Mouse (Mus musculus) lung, embryonic 16.5 days (tissue): Measurements from ENCODE around the gene Mogat2. TPM values are rescaled to one million over a fixed set of nuclear protein-coding genes. Genes with fewer than 3 reads are reported as not detected.

Experiments
- ATAC-seq: fragments of 200-750 bp; cut with Nextera tagmentation; 2 replicates; pipeline ENCODE4 v1.8.0; 2017; ENCODE audit warnings: low read depth, mild to moderate bottlenecking, moderate library complexity
- H3K27ac ChIP-seq: fragments of 300-500 bp; sonication (generic); 2 replicates; pipeline ENCODE4 v1.5.1; 2014; ENCODE audit warnings: mild to moderate bottlenecking, control low read depth, low read length
- H3K27me3 ChIP-seq: fragments of 300-500 bp; sonication (generic); 2 replicates; pipeline ENCODE4 v1.6.1; 2014; ENCODE audit warnings: low read depth, low read length, mixed read lengths; ENCODE audit not compliant: control insufficient read depth, insufficient read depth
- H3K36me3 ChIP-seq: fragments of 300-500 bp; sonication (generic); 2 replicates; pipeline ENCODE4 v1.6.1; 2014; ENCODE audit warnings: low read length; ENCODE audit not compliant: control insufficient read depth, insufficient read depth
- H3K4me1 ChIP-seq: fragments of 300-500 bp; sonication (generic); replicated peaks from 2 replicates; pipeline ENCODE4 v1.6.1; 2014; ENCODE audit warnings: low read length, mixed read lengths; ENCODE audit not compliant: control insufficient read depth, insufficient read depth
- H3K4me2 ChIP-seq: fragments of 300-500 bp; sonication (generic); 2 replicates; pipeline ENCODE4 v1.6.1; 2014; ENCODE audit warnings: low read depth, low read length, control low read depth
- H3K4me3 ChIP-seq: fragments of 300-500 bp; sonication (generic); 2 replicates; pipeline ENCODE4 v1.5.1; 2014; ENCODE audit warnings: mild to moderate bottlenecking, low read length, control low read depth
- H3K9ac ChIP-seq: fragments of 300-500 bp; sonication (generic); 2 replicates; pipeline ENCODE4 v1.6.1; 2014; ENCODE audit warnings: low read length, control low read depth
- H3K9me3 ChIP-seq: fragments of 300-500 bp; sonication (generic); 2 replicates; pipeline ENCODE4 v1.6.1; 2016; ENCODE audit warnings: low read length; ENCODE audit not compliant: control insufficient read depth
- whole genome bisulfite sequencing: fragments of 180-500 bp; shearing (Covaris S2); extraction: QIAGEN DNeasy Blood & Tissue Kit; methylation state at CpG from one replicate; pipeline ENCODE4 v1.1.7; 2014; 5-methylcytosine and 5-hydroxymethylcytosine counted together
- polyA plus RNA-seq: library from polyadenylated mRNA; unstranded; fragments of >200 nt; fragmentation: Nextera tagmentation; extraction: Ambion mirVana; gene quantifications from 2 replicates; pipeline ENCODE4 v1.2.1, GENCODE M21; 2015

Gene Mogat2
- polyA plus RNA-seq, 1 experiment from 2014 or later, result 0.94 TPM

- Histone ChIP-seq H3K9ac (no peak overlapping the region), H3K27ac (no peak overlapping the region), H3K27me3 (no peaks in the 10 kb centered on the region), H3K4me3 (no peak overlapping the region), H3K4me1 (peaks cover 9% of the 10 kb centered on the region), H3K9me3 (no peaks in the 10 kb centered on the region), H3K4me2 (no peak overlapping the region), H3K36me3 (no peaks in the 10 kb centered on the region)
- 81% methylated on average over 5 of the region's 5 CpGs for WGBS
- no peak for ATAC-seq
Observed at GRCm38 (mm10) chr7:99177386-99177785, 61.0 kb downstream of the Mogat2 start.

GRCm38 (mm10) chr7:99175666-99176065, 62.8 kb downstream of the Mogat2 start:
- 89% methylated on average over 9 of the region's 9 CpGs for WGBS
- H3K4me2 ChIP-seq, result no peak overlapping the region
- ATAC-seq, result no peak

GRCm38 (mm10) chr7:99175118-99175517, 63.3 kb downstream of the Mogat2 start:
- 70% methylated on average over 11 of the region's 11 CpGs for WGBS
- Histone ChIP-seq H3K27ac (no peak overlapping the region), H3K4me1 (no peaks in the 10 kb centered on the region; the same call in 1 of the 2 replicates), H3K36me3 (no peaks in the 10 kb centered on the region), H3K4me2 (no peak overlapping the region), H3K9me3 (no peaks in the 10 kb centered on the region), H3K4me3 (no peak overlapping the region), H3K27me3 (no peaks in the 10 kb centered on the region), H3K9ac (no peak overlapping the region)
- no peak for ATAC-seq

More at GRCm38 (mm10) chr7:99175666-99176065, 62.8 kb downstream of the Mogat2 start:
- no peak overlapping the region for H3K9ac ChIP-seq
- no peak overlapping the region for H3K4me3 ChIP-seq
- no peaks in the 10 kb centered on the region for H3K27me3 ChIP-seq
- no peak overlapping the region for H3K27ac ChIP-seq
- H3K36me3 ChIP-seq, result no peaks in the 10 kb centered on the region
- H3K4me1 ChIP-seq, result peaks cover 2% of the 10 kb centered on the region; the same call in 1 of the 2 replicates
- H3K9me3 ChIP-seq, result no peaks in the 10 kb centered on the region

GRCm38 (mm10) chr7:99174006-99174405, 64.4 kb downstream of the Mogat2 start:
- 78% methylated on average over 4 of the region's 4 CpGs for WGBS
- H3K27ac ChIP-seq, result no peak overlapping the region
- no peak overlapping the region for H3K4me2 ChIP-seq
- H3K4me3 ChIP-seq, result no peak overlapping the region
- no peak overlapping the region for H3K9ac ChIP-seq
- H3K4me1 ChIP-seq, result no peaks in the 10 kb centered on the region; the same call in 1 of the 2 replicates
- no peaks in the 10 kb centered on the region for H3K27me3 ChIP-seq
- no peaks in the 10 kb centered on the region for H3K9me3 ChIP-seq
- no peak for ATAC-seq
- H3K36me3 ChIP-seq, result no peaks in the 10 kb centered on the region

- H3K4me2 ChIP-seq, result no peak overlapping the region
- 54% methylated on average over 6 of the region's 6 CpGs for WGBS
- 0 out of 2 replicates have a peak, but pooled peaks have one; percentile 36 for ATAC-seq
Observed at GRCm38 (mm10) chr7:99172898-99173297, 65.5 kb downstream of the Mogat2 start.

GRCm38 (mm10) chr7:99171730-99172463, 66.5 kb downstream of the Mogat2 start:
- H3K4me2 ChIP-seq, result no peak overlapping the region
- no peak overlapping the region for H3K9ac ChIP-seq
- no peaks in the 10 kb centered on the region for H3K27me3 ChIP-seq
- H3K36me3 ChIP-seq, result no peaks in the 10 kb centered on the region
- no peak overlapping the region for H3K4me3 ChIP-seq
- WGBS, result 60% methylated on average over 10 of the region's 10 CpGs
- ATAC-seq, result no peak
- peaks cover 3% of the 10 kb centered on the region; the same call in 1 of the 2 replicates for H3K4me1 ChIP-seq
- H3K27ac ChIP-seq, result no peak overlapping the region
- H3K9me3 ChIP-seq, result no peaks in the 10 kb centered on the region

More at GRCm38 (mm10) chr7:99172898-99173297, 65.5 kb downstream of the Mogat2 start:
- Histone ChIP-seq H3K27me3 (no peaks in the 10 kb centered on the region), H3K27ac (no peak overlapping the region), H3K9ac (no peak overlapping the region), H3K9me3 (no peaks in the 10 kb centered on the region), H3K4me1 (peaks cover under 1% of the 10 kb centered on the region; the same call in 1 of the 2 replicates), H3K4me3 (no peak overlapping the region), H3K36me3 (no peaks in the 10 kb centered on the region)

GRCm38 (mm10) chr7:99170519-99170918, 67.9 kb downstream of the Mogat2 start:
- no peak overlapping the region for H3K27ac ChIP-seq
- no peak overlapping the region for H3K9ac ChIP-seq
- H3K36me3 ChIP-seq, result no peaks in the 10 kb centered on the region
- H3K4me3 ChIP-seq, result no peak overlapping the region
- WGBS, result 87% methylated on average over 6 of the region's 6 CpGs
- peaks cover 3% of the 10 kb centered on the region; the same call in 1 of the 2 replicates for H3K4me1 ChIP-seq
- ATAC-seq, result no peak
- H3K27me3 ChIP-seq, result no peaks in the 10 kb centered on the region
- no peaks in the 10 kb centered on the region for H3K9me3 ChIP-seq
- no peak overlapping the region for H3K4me2 ChIP-seq

- 76% methylated on average over 9 of the region's 9 CpGs for WGBS
- Histone ChIP-seq H3K4me1 (peaks cover 6% of the 10 kb centered on the region; the same call in 1 of the 2 replicates), H3K27ac (no peak overlapping the region), H3K4me2 (no peak overlapping the region), H3K9me3 (no peaks in the 10 kb centered on the region), H3K9ac (no peak overlapping the region), H3K27me3 (no peaks in the 10 kb centered on the region), H3K4me3 (no peak overlapping the region), H3K36me3 (no peaks in the 10 kb centered on the region)
- no peak for ATAC-seq
Observed at GRCm38 (mm10) chr7:99169717-99170403, 68.6 kb downstream of the Mogat2 start.
